Mouse (Mus musculus) ES-E14 (cell line): Measurements from ENCODE around the gene Nectin1.

Experiments used
- MAFK ChIP-seq: IDR thresholded peaks from 2 replicates; pipeline ENCODE4 v1.6.1; 2014; ENCODE audit warnings: mild to moderate bottlenecking, low read depth, low read length, inconsistent platforms; ENCODE audit not compliant: insufficient read depth
- ZNF384 ChIP-seq: IDR thresholded peaks from 2 replicates; pipeline ENCODE4 v1.6.1; 2012; ENCODE audit warnings: low read depth, low read length, inconsistent platforms

- no peak for TF ChIP-seq ZNF384
- TF ChIP-seq MAFK = no peak
Observed at GRCm38 (mm10) chr9:43745951-43746703, 2.3 kb downstream of the Nectin1 start.
